Mouse (Mus musculus) olfactory bulb, adult 2 months (tissue): Measurements from ENCODE around the gene Gm38392.

ENCODE experiments used
- CTCF ChIP-seq: fragments of 200-500 bp; IDR thresholded peaks from 2 replicates; pipeline ENCODE4 v1.5.1; 2012; ENCODE audit warnings: low read depth, mild to moderate bottlenecking, low read length, moderate library complexity; ENCODE audit not compliant: insufficient read depth
- POLR2A ChIP-seq: fragments of 200-500 bp; IDR thresholded peaks from 2 replicates; pipeline ENCODE4 v1.6.1; 2012; ENCODE audit warnings: mild to moderate bottlenecking, low read depth, low read length, moderate library complexity; ENCODE audit not compliant: insufficient read depth

DNA sequence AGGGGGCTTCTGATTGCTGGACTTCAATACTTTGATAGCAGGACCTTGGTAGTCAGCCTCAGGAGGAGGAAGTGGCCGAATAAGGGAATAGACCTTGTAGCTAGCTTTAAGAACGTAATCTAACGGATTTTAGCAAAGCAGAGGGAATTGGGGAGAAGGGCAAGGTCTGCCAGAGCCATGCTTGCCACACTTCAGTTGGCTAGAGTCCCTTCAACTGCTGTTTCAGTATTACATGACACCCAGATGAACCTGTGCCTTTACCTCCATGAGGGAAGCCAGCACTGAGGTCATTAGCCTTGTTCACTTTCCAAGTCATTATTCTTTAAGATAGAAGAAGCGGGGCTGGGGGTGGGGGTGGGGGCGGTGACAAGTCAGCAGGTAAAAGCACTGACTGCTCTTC, 18.0 kb downstream of the Gm38392 start:
- TF ChIP-seq POLR2A: no peak
- no peak for TF ChIP-seq CTCF
